Comparison of ENCODE assay signal across 8 mouse cellular contexts in the genomic region with DNA sequence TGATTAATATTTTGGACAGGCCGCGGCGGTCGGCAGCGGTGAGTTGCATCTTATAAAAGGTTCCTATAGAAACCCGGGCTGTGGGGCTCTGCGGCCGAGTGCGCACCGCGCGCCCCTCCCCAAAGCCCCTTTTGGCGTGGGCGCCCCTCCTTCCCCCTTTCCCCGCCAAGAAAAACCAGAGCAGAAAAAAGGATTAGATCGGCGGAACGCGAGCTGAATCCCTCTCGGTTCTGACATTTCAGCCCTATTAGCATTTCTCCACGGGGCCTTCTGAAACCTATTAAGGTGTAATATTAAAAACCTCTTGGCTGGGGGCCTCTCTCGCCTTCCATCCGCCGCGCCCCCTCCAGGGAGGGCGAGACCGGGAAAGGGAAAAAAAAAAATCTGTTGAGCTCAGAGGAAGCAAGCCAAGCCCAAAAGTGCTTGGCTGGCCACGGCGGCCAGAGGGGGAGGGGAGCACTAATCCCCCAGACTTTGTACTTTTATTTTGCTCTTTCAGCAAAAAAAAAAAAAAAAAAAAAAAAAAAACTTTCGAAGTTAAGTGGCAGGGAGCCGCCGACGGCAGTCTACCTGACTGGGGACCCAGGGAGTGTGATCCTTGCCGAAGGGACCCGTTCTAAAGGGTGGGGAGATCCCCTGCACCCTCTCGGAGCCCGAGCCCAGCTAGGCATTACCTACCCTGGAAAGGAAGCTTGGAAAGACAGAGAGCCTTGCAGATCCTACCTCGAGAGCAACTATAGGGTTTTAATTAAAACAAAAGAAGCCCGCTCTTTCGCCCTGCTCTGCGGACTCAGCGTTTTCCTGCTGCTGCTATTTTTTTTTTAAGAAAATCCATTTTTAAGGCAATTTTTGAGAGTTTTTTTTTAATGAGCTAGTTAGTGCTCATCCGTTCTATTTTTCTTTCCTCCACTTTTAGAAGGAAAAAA. TPM values are rescaled to one million over a fixed set of nuclear protein-coding genes. Genes with fewer than 3 reads are reported as not detected.
DNase-seq lines count a peak whose midpoint lies in the region; ATAC-seq lines count a peak whose summit lies in the region.

No protein-coding gene starts in this region.

- no peak for ATAC-seq in embryonic facial prominence, embryonic 11.5 days (replicated peaks; ENCODE audit: insufficient number of reproducible peaks, low FRiP score, low TSS enrichment, low read depth)
- no peak for ATAC-seq in heart, embryonic 12.5 days (ENCODE audit: insufficient number of reproducible peaks, low FRiP score)
- ATAC-seq in kidney, embryonic 15.5 days (replicated peaks; ENCODE audit: low FRiP score) = no peak
- no peak for ATAC-seq in liver, embryonic 12.5 days
- no peak for ATAC-seq in neural tube, embryonic 11.5 days (ENCODE audit: insufficient read depth, low FRiP score, low TSS enrichment)

- H3K27me3 ChIP-seq in embryonic facial prominence, embryonic 11.5 days (ENCODE audit: control insufficient read depth, insufficient read depth, low read length) = no peaks in the 10 kb centered on the region
- H3K27me3 ChIP-seq in heart, embryonic 12.5 days (replicated peaks) = no peaks in the 10 kb centered on the region
- no peaks in the 10 kb centered on the region for H3K27me3 ChIP-seq in kidney, embryonic 15.5 days
- H3K27me3 ChIP-seq in liver, embryonic 12.5 days (replicated peaks) = peaks cover 100% of the 10 kb centered on the region
- no peaks in the 10 kb centered on the region for H3K27me3 ChIP-seq in neural tube, embryonic 11.5 days (ENCODE audit: control insufficient read depth, insufficient read depth, low read length)

- H3K36me3 ChIP-seq in embryonic facial prominence, embryonic 11.5 days (replicated peaks; ENCODE audit: control insufficient read depth, insufficient read depth, low read depth, low read length) = no peaks in the 10 kb centered on the region
- no peaks in the 10 kb centered on the region for H3K36me3 ChIP-seq in heart, embryonic 12.5 days
- no peaks in the 10 kb centered on the region for H3K36me3 ChIP-seq in kidney, embryonic 15.5 days
- no peaks in the 10 kb centered on the region for H3K36me3 ChIP-seq in liver, embryonic 12.5 days
- no peaks in the 10 kb centered on the region for H3K36me3 ChIP-seq in neural tube, embryonic 11.5 days (ENCODE audit: control insufficient read depth, insufficient read depth, low read length)

- H3K4me1 ChIP-seq in embryonic facial prominence, embryonic 11.5 days (ENCODE audit: control insufficient read depth, insufficient read depth, low read length) = peaks cover under 1% of the 10 kb centered on the region; the same call in 1 of the 2 replicates
- H3K4me1 ChIP-seq in heart, embryonic 12.5 days (replicated peaks) = peaks cover 7% of the 10 kb centered on the region
- peaks cover 19% of the 10 kb centered on the region for H3K4me1 ChIP-seq in kidney, embryonic 15.5 days
- H3K4me1 ChIP-seq in liver, embryonic 12.5 days = peaks cover 54% of the 10 kb centered on the region
- H3K4me1 ChIP-seq in neural tube, embryonic 11.5 days (ENCODE audit: control insufficient read depth, insufficient read depth, low read length) = peaks cover 5% of the 10 kb centered on the region

- H3K27ac ChIP-seq in embryonic facial prominence, embryonic 11.5 days (replicated peaks; ENCODE audit: low read depth, low read length) = peak overlapping the region; percentile 100
- H3K27ac ChIP-seq in heart, embryonic 12.5 days (ENCODE audit: poor library complexity, severe bottlenecking) = peak overlapping the region; percentile 100
- peak overlapping the region; percentile 100 for H3K27ac ChIP-seq in kidney, embryonic 15.5 days
- peak overlapping the region; percentile 85 for H3K27ac ChIP-seq in liver, embryonic 12.5 days
- peak overlapping the region; percentile 100 for H3K27ac ChIP-seq in neural tube, embryonic 11.5 days (ENCODE audit: low read depth, low read length)

- peak overlapping the region; percentile 97 for H3K9ac ChIP-seq in embryonic facial prominence, embryonic 11.5 days (replicated peaks; ENCODE audit: low read length)
- H3K9ac ChIP-seq in heart, embryonic 12.5 days = peak overlapping the region; percentile 100
- H3K9ac ChIP-seq in kidney, embryonic 15.5 days = peak overlapping the region; percentile 90
- H3K9ac ChIP-seq in liver, embryonic 12.5 days = peak overlapping the region; percentile 68
- peak overlapping the region; percentile 100 for H3K9ac ChIP-seq in neural tube, embryonic 11.5 days (ENCODE audit: low read length)

- under 1% methylated on average over 43 of the region's 43 CpGs for WGBS in embryonic facial prominence, embryonic 11.5 days
- WGBS in heart, embryonic 12.5 days = under 1% methylated on average over 43 of the region's 43 CpGs
- WGBS in kidney, embryonic 15.5 days = under 1% methylated on average over 40 of the region's 43 CpGs
- under 1% methylated on average over 43 of the region's 43 CpGs for WGBS in liver, embryonic 12.5 days (ENCODE audit: insufficient replicate concordance)
- under 1% methylated on average over 41 of the region's 43 CpGs for WGBS in neural tube, embryonic 11.5 days

- H3K4me2 ChIP-seq in embryonic facial prominence, embryonic 11.5 days (ENCODE audit: low read depth, low read length) = peak overlapping the region; percentile 86
- peak overlapping the region; percentile 79 for H3K4me2 ChIP-seq in heart, embryonic 12.5 days
- H3K4me2 ChIP-seq in kidney, embryonic 15.5 days = peak overlapping the region; percentile 80
- H3K4me2 ChIP-seq in liver, embryonic 12.5 days = peak overlapping the region; percentile 79
- peak overlapping the region; percentile 78 for H3K4me2 ChIP-seq in neural tube, embryonic 11.5 days (ENCODE audit: low read depth)

- H3K9me3 ChIP-seq in embryonic facial prominence, embryonic 11.5 days (replicated peaks; ENCODE audit: control insufficient read depth, low read length) = no peaks in the 10 kb centered on the region
- no peaks in the 10 kb centered on the region for H3K9me3 ChIP-seq in heart, embryonic 12.5 days (replicated peaks)
- H3K9me3 ChIP-seq in kidney, embryonic 15.5 days (replicated peaks) = no peaks in the 10 kb centered on the region
- H3K9me3 ChIP-seq in liver, embryonic 12.5 days (replicated peaks) = no peaks in the 10 kb centered on the region
- H3K9me3 ChIP-seq in neural tube, embryonic 11.5 days (ENCODE audit: control insufficient read depth, low read length) = no peaks in the 10 kb centered on the region

- H3K4me3 ChIP-seq in embryonic facial prominence, embryonic 11.5 days (ENCODE audit: low read depth, low read length) = peak overlapping the region; percentile 98
- H3K4me3 ChIP-seq in heart, embryonic 12.5 days = peak overlapping the region; percentile 87
- H3K4me3 ChIP-seq in kidney, embryonic 15.5 days (replicated peaks) = peak overlapping the region; percentile 95
- peak overlapping the region; percentile 63 for H3K4me3 ChIP-seq in liver, embryonic 12.5 days
- peak overlapping the region; percentile 98 for H3K4me3 ChIP-seq in neural tube, embryonic 11.5 days (ENCODE audit: low read depth, low read length)

- peak; percentile 35 for DNase-seq in thymus, postnatal 4 days
- no peak for DNase-seq in thymus, postnatal 10 days (ENCODE audit: low spot score in 2 of 2)
- DNase-seq in embryonic facial prominence, embryonic 11.5 days (ENCODE audit: low spot score) = peak; percentile 88
- peak; percentile 85 for DNase-seq in neural tube, embryonic 11.5 days (ENCODE audit: low spot score)
- peak; percentile 48 for DNase-seq in urinary bladder, adult 2 months (ENCODE audit: low spot score)

RNA-seq across cellular contexts. Expression of gene Tnrc18, which starts 1.2 kb away (rescaled TPM):
- polyA plus RNA-seq in embryonic facial prominence, embryonic 11.5 days (2014; fragmentation: Nextera tagmentation; extraction: Ambion mirVana) = 26.4 and 31.0 TPM in 2 replicates
- polyA plus RNA-seq in heart, embryonic 12.5 days (2016; fragmentation: Nextera tagmentation; extraction: Ambion mirVana) = 31.7 and 34.7 TPM in 2 replicates
- 21.6 and 28.1 TPM in 2 replicates for polyA plus RNA-seq in kidney, embryonic 15.5 days (2015; fragmentation: Nextera tagmentation; extraction: Ambion mirVana)
- polyA plus RNA-seq in liver, embryonic 12.5 days (2016; fragmentation: Nextera tagmentation; extraction: Ambion mirVana) = 8.8 and 8.9 TPM in 2 replicates
- polyA plus RNA-seq in neural tube, embryonic 11.5 days (2014; fragmentation: Nextera tagmentation; extraction: Ambion mirVana) = 32.5 and 34.7 TPM in 2 replicates
- 21.4 and 49.1 TPM in 2 replicates for polyA plus RNA-seq in urinary bladder, adult 2 months (2012; rRNA removed)

Comparison
In these comparisons a context has a peak if more than half of its experiments do, and no peak if none do; other contexts are left out.
1. DNase-seq: peak in thymus, postnatal 4 days (single experiment), embryonic facial prominence, embryonic 11.5 days (single experiment), neural tube, embryonic 11.5 days (single experiment) and urinary bladder, adult 2 months (single experiment); none in thymus, postnatal 10 days (0 of 2).
2. Peak in every context shown above with its lines, with median percentiles within 50 percentile points of each other: H3K27ac ChIP-seq, H3K4me2 ChIP-seq, H3K4me3 ChIP-seq and H3K9ac ChIP-seq.